Mouse (Mus musculus) ES-Bruce4 (cell line): ENCODE measurements at regions not wholly inside any gene's neighbourhood (a gene's known extent, or its start where the extent isn't known, plus 50 kb on each side); places are given as distances from the start of the nearest gene placed in this dataset.

Experiments used
- EP300 ChIP-seq: IDR thresholded peaks from 2 replicates; pipeline ENCODE4 v1.6.1; 2011; ENCODE audit warnings: low read depth, low read length; ENCODE audit not compliant: insufficient read depth
- POLR2A ChIP-seq: IDR thresholded peaks from one replicate; pipeline ENCODE4 v1.8.1; 2011; ENCODE audit warnings: low read length; ENCODE audit not compliant: insufficient read depth

- TF ChIP-seq POLR2A, result no peak
- no peak for TF ChIP-seq EP300
Observed at GRCm38 (mm10) chr2:124959431-124959830, 108.5 kb upstream of the Slc24a5 start.
